Mouse (Mus musculus): ENCODE measurements at regions not wholly inside any gene's neighbourhood (a gene's known extent, or its start where the extent isn't known, plus 50 kb on each side); places are given as distances from the start of the nearest gene placed in this dataset.
"Not testable (repeated sequence)": the region's sequence is repeated elsewhere in the genome, so short reads cannot be mapped to it uniquely, and the experiment has no call there.

GRCm38 (mm10) chr8:40005207-40005837 lies 669.6 kb upstream of the Adam24 start:
- WGBS = 91% methylated on average over 1 of the region's 1 CpGs
- ATAC-seq (ENCODE audit: low FRiP score, low TSS enrichment) = no peak
- Histone ChIP-seq H3K9me3 (ENCODE audit: low read length) (no peaks in the 10 kb centered on the region), H3K4me1 (ENCODE audit: insufficient read depth, low read length) (no peaks in the 10 kb centered on the region), H3K9ac (replicated peaks; ENCODE audit: low read length) (no peak overlapping the region), H3K27ac (ENCODE audit: low read length) (no peak overlapping the region), H3K36me3 (ENCODE audit: insufficient read depth, low read length) (no peaks in the 10 kb centered on the region), H3K27me3 (ENCODE audit: insufficient read depth, low read length) (no peaks in the 10 kb centered on the region), H3K4me3 (ENCODE audit: low read length) (no peak overlapping the region), H3K4me2 (replicated peaks; ENCODE audit: low read depth, low read length) (no peak overlapping the region)

GRCm38 (mm10) chr8:40019281-40019943 lies 655.5 kb upstream of the Adam24 start:
- Histone ChIP-seq H3K27ac (ENCODE audit: low read length) (no peak overlapping the region), H3K36me3 (ENCODE audit: insufficient read depth, low read length) (no peaks in the 10 kb centered on the region), H3K4me2 (replicated peaks; ENCODE audit: low read depth, low read length) (no peak overlapping the region), H3K4me3 (ENCODE audit: low read length) (no peak overlapping the region), H3K9me3 (ENCODE audit: low read length) (no peaks in the 10 kb centered on the region), H3K4me1 (ENCODE audit: insufficient read depth, low read length) (no peaks in the 10 kb centered on the region), H3K27me3 (ENCODE audit: insufficient read depth, low read length) (no peaks in the 10 kb centered on the region), H3K9ac (replicated peaks; ENCODE audit: low read length) (no peak overlapping the region)
- ATAC-seq (ENCODE audit: low FRiP score, low TSS enrichment) = no peak
- WGBS = 72% methylated on average over 5 of the region's 5 CpGs

DNA sequence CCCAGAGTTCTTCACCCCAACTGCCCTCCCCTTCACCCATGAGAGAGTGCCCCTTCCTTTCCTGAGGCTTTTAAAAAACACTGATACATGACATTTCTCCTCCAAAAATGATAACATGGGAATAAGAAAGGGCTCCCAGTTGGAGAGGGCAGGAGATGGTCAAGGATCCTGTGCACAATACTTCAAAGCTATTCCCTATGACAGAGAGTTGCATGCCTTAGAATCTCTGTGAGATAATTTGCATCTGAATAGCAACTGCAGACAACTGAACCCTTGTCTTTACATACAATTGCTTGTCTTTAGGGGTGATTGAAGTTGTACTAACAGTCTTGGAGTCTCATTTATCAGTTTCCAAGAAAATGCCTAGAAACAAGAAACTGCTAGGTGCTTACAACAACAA lies 610.7 kb upstream of the Adam24 start:
- Histone ChIP-seq H3K4me2 (replicated peaks; ENCODE audit: low read depth, low read length) (no peak overlapping the region), H3K27ac (ENCODE audit: low read length) (no peak overlapping the region), H3K4me3 (ENCODE audit: low read length) (no peak overlapping the region), H3K9me3 (ENCODE audit: low read length) (no peaks in the 10 kb centered on the region), H3K27me3 (ENCODE audit: insufficient read depth, low read length) (no peaks in the 10 kb centered on the region), H3K4me1 (ENCODE audit: insufficient read depth, low read length) (no peaks in the 10 kb centered on the region), H3K9ac (replicated peaks; ENCODE audit: low read length) (no peak overlapping the region), H3K36me3 (ENCODE audit: insufficient read depth, low read length) (no peaks in the 10 kb centered on the region)
- ATAC-seq (ENCODE audit: low FRiP score, low TSS enrichment) = no peak

DNA sequence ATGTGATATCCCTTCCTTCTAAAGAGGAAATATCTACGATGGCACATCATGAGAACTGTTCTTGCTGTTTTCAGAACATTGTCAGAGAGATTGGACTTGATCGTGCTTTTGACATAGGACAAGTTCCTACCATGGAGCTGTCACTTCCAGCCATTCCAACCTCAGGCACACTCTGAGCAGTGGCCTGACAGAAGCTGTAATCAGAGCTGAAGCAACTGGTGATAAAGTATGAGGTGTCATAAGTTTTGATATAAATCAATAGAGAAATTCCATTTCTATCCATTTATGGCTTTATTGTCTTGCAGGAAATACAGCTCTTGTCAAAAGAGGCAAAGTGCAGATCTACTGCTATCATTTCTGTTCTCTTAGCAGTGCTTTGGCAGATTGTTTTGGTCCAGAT lies 603.7 kb upstream of the Adam24 start:
- Histone ChIP-seq H3K27ac (ENCODE audit: low read length) (no peak overlapping the region), H3K4me3 (ENCODE audit: low read length) (no peak overlapping the region), H3K9me3 (ENCODE audit: low read length) (no peaks in the 10 kb centered on the region), H3K4me2 (replicated peaks; ENCODE audit: low read depth, low read length) (no peak overlapping the region), H3K4me1 (ENCODE audit: insufficient read depth, low read length) (no peaks in the 10 kb centered on the region), H3K27me3 (ENCODE audit: insufficient read depth, low read length) (no peaks in the 10 kb centered on the region), H3K36me3 (ENCODE audit: insufficient read depth, low read length) (no peaks in the 10 kb centered on the region), H3K9ac (replicated peaks; ENCODE audit: low read length) (no peak overlapping the region)
- ATAC-seq (ENCODE audit: low FRiP score, low TSS enrichment) = no peak
- WGBS = 89% methylated on average over 2 of the region's 2 CpGs

DNA sequence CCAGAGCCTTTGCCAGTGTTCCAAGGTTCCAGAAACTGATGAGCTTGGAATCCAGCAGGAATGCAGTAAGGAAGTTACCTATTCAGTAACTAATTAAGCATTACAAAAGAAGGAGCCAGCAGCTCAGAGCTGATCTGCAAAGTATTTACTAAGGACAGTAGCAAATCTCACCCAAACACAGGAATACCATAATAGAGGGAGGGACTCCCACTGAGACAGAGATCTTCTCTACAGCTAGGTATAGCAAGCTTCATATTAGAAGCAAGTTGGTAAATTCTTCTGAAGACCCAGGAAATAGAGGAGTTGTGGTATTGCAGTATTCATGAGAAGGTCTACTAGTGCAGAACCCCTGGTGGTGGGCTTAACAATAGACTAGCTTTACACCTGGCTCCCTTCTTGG lies 593.9 kb upstream of the Adam24 start:
- H3K27ac ChIP-seq (ENCODE audit: low read length); H3K4me1 ChIP-seq (ENCODE audit: insufficient read depth, low read length); ATAC-seq (ENCODE audit: low FRiP score, low TSS enrichment); H3K4me3 ChIP-seq (ENCODE audit: low read length); H3K36me3 ChIP-seq (ENCODE audit: insufficient read depth, low read length); H3K9ac ChIP-seq (replicated peaks; ENCODE audit: low read length); H3K4me2 ChIP-seq (replicated peaks; ENCODE audit: low read depth, low read length); H3K27me3 ChIP-seq (ENCODE audit: insufficient read depth, low read length); H3K9me3 ChIP-seq (ENCODE audit: low read length): not testable (repeated sequence)

- WGBS = 41% methylated on average over 1 of the region's 1 CpGs
- Histone ChIP-seq H3K9me3 (ENCODE audit: low read length) (no peaks in the 10 kb centered on the region), H3K27ac (ENCODE audit: low read length) (no peak overlapping the region), H3K4me1 (ENCODE audit: insufficient read depth, low read length) (no peaks in the 10 kb centered on the region), H3K4me3 (ENCODE audit: low read length) (no peak overlapping the region), H3K27me3 (ENCODE audit: insufficient read depth, low read length) (no peaks in the 10 kb centered on the region), H3K4me2 (replicated peaks; ENCODE audit: low read depth, low read length) (no peak overlapping the region), H3K36me3 (ENCODE audit: insufficient read depth, low read length) (no peaks in the 10 kb centered on the region), H3K9ac (replicated peaks; ENCODE audit: low read length) (no peak overlapping the region)
- no peak for ATAC-seq (ENCODE audit: low FRiP score, low TSS enrichment)
These were observed 590.7 kb upstream of the Adam24 start for GRCm38 (mm10) chr8:40084129-40084528.

DNA sequence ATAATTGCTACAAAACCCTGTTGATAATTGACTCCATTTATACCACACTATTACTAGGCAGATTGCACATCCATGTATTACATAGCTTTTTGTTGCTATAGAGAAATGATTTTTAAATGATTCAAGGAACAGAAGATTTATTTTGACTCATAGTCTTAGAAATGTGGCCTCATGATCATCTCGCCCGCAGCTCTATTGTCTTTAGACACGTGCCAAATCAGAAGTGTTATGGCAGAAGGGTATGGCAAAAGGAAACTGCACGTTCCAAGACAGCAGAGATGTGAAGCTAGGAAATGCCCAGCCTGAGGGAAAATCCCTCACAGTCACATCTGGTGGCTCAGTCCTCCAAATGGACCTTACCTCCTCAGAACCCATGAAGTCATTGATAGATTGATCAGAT lies 585.5 kb upstream of the Adam24 start:
- H3K9ac ChIP-seq (replicated peaks; ENCODE audit: low read length) = no peak overlapping the region
- 83% methylated on average over 4 of the region's 4 CpGs for WGBS
- H3K36me3 ChIP-seq (ENCODE audit: insufficient read depth, low read length) = no peaks in the 10 kb centered on the region
- no peak overlapping the region for H3K4me2 ChIP-seq (replicated peaks; ENCODE audit: low read depth, low read length)
- H3K4me3 ChIP-seq (ENCODE audit: low read length) = no peak overlapping the region
- no peak for ATAC-seq (ENCODE audit: low FRiP score, low TSS enrichment)
- no peaks in the 10 kb centered on the region for H3K27me3 ChIP-seq (ENCODE audit: insufficient read depth, low read length)
- H3K4me1 ChIP-seq (ENCODE audit: insufficient read depth, low read length) = no peaks in the 10 kb centered on the region
- H3K9me3 ChIP-seq (ENCODE audit: low read length) = no peaks in the 10 kb centered on the region
- H3K27ac ChIP-seq (ENCODE audit: low read length) = no peak overlapping the region

DNA sequence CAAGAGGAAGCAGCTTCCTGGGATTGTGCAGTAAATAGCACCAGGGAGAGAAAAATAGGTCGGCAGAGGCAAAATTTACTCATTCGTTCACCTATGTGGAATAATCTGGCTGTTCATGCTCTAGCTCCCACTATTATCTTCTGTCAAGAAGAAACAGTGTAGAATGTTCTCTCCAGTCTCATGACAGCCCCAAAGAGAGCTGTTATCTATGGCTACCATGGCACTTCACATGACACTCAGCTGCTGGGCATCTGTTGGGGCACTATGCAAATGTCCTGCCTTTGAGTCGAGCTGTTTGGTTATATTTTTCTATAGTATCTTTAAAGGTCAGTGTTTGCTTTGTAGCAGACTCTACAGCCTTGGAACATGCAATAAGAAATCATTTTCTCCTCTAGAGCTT lies 550.5 kb upstream of the Adam24 start:
- no peak for ATAC-seq (ENCODE audit: low FRiP score, low TSS enrichment)
- 79% methylated on average over 3 of the region's 3 CpGs for WGBS
- H3K4me3 ChIP-seq (ENCODE audit: low read length) = no peak overlapping the region
- H3K36me3 ChIP-seq (ENCODE audit: insufficient read depth, low read length) = no peaks in the 10 kb centered on the region
- no peaks in the 10 kb centered on the region for H3K4me1 ChIP-seq (ENCODE audit: insufficient read depth, low read length)
- no peak overlapping the region for H3K9ac ChIP-seq (replicated peaks; ENCODE audit: low read length)
- no peaks in the 10 kb centered on the region for H3K9me3 ChIP-seq (ENCODE audit: low read length)
- no peak overlapping the region for H3K27ac ChIP-seq (ENCODE audit: low read length)
- no peak overlapping the region for H3K4me2 ChIP-seq (replicated peaks; ENCODE audit: low read depth, low read length)
- H3K27me3 ChIP-seq (ENCODE audit: insufficient read depth, low read length) = no peaks in the 10 kb centered on the region

- Histone ChIP-seq H3K27me3 (ENCODE audit: insufficient read depth, low read length) (no peaks in the 10 kb centered on the region), H3K4me3 (ENCODE audit: low read length) (no peak overlapping the region), H3K4me2 (replicated peaks; ENCODE audit: low read depth, low read length) (no peak overlapping the region), H3K36me3 (ENCODE audit: insufficient read depth, low read length) (no peaks in the 10 kb centered on the region), H3K4me1 (ENCODE audit: insufficient read depth, low read length) (no peaks in the 10 kb centered on the region), H3K27ac (ENCODE audit: low read length) (no peak overlapping the region), H3K9ac (replicated peaks; ENCODE audit: low read length) (no peak overlapping the region), H3K9me3 (ENCODE audit: low read length) (no peaks in the 10 kb centered on the region)
- ATAC-seq (ENCODE audit: low FRiP score, low TSS enrichment) = no peak
- 88% methylated on average over 8 of the region's 8 CpGs for WGBS
These were observed 547.7 kb upstream of the Adam24 start for GRCm38 (mm10) chr8:40127141-40127540.

GRCm38 (mm10) chr8:40132662-40133257 lies 542.1 kb upstream of the Adam24 start:
- Histone ChIP-seq H3K9ac (replicated peaks; ENCODE audit: low read length) (no peak overlapping the region), H3K27ac (ENCODE audit: low read length) (no peak overlapping the region), H3K36me3 (ENCODE audit: insufficient read depth, low read length) (no peaks in the 10 kb centered on the region), H3K27me3 (ENCODE audit: insufficient read depth, low read length) (no peaks in the 10 kb centered on the region), H3K4me1 (ENCODE audit: insufficient read depth, low read length) (no peaks in the 10 kb centered on the region), H3K4me2 (replicated peaks; ENCODE audit: low read depth, low read length) (no peak overlapping the region), H3K9me3 (ENCODE audit: low read length) (no peaks in the 10 kb centered on the region), H3K4me3 (ENCODE audit: low read length) (no peak overlapping the region)
- WGBS = 20% methylated on average over 9 of the region's 9 CpGs
- 0 out of 2 replicates have a peak, but pooled peaks have one; percentile 15 for ATAC-seq (ENCODE audit: low FRiP score, low TSS enrichment)

Data from kidney, embryonic 16.5 days (tissue).